Mouse (Mus musculus): ENCODE data around the gene Tecr. TPM values are rescaled to one million over a fixed set of nuclear protein-coding genes. Genes with fewer than 3 reads are reported as not detected.

Tecr gene
- polyA plus RNA-seq, 1 experiment from 2014 or later = 809 TPM

- Histone ChIP-seq H3K4me2 (ENCODE audit: low read length) (peak overlapping the region; percentile 93), H3K27ac (ENCODE audit: low read length) (no peak overlapping the region), H3K9ac (replicated peaks; ENCODE audit: low read depth, low read length) (peak overlapping the region; percentile 79), H3K9me3 (ENCODE audit: control insufficient read depth, low read length) (no peaks in the 10 kb centered on the region), H3K4me3 (replicated peaks; ENCODE audit: low read length) (peak overlapping the region; percentile 52), H3K36me3 (ENCODE audit: control insufficient read depth, insufficient read depth) (no peaks in the 10 kb centered on the region), H3K4me1 (replicated peaks; ENCODE audit: control insufficient read depth, insufficient read depth, low read length) (peaks cover 3% of the 10 kb centered on the region; the same call in 1 of the 2 replicates), H3K27me3 (replicated peaks; ENCODE audit: control insufficient read depth, insufficient read depth, low read length) (no peaks in the 10 kb centered on the region)
- ATAC-seq = peak; percentile 26
- 54% methylated on average over 15 of the region's 15 CpGs for WGBS
Observed at GRCm38 (mm10) chr8:83621691-83622388, 14.1 kb upstream of the Tecr start.

- WGBS = 87% methylated on average over 9 of the region's 9 CpGs
Observed at GRCm38 (mm10) chr8:83619568-83620285, 12.0 kb upstream of the Tecr start.

GRCm38 (mm10) chr8:83618566-83618965, 10.8 kb upstream of the Tecr start:
- Histone ChIP-seq H3K27ac (ENCODE audit: low read length) (no peak overlapping the region), H3K4me3 (replicated peaks; ENCODE audit: low read length) (no peak overlapping the region), H3K36me3 (ENCODE audit: control insufficient read depth, insufficient read depth) (peaks cover 6% of the 10 kb centered on the region), H3K9me3 (ENCODE audit: control insufficient read depth, low read length) (no peaks in the 10 kb centered on the region), H3K27me3 (replicated peaks; ENCODE audit: control insufficient read depth, insufficient read depth, low read length) (no peaks in the 10 kb centered on the region), H3K4me2 (ENCODE audit: low read length) (no peak overlapping the region), H3K4me1 (replicated peaks; ENCODE audit: control insufficient read depth, insufficient read depth, low read length) (peaks cover 3% of the 10 kb centered on the region; the same call in 1 of the 2 replicates), H3K9ac (replicated peaks; ENCODE audit: low read depth, low read length) (no peak overlapping the region)
- ATAC-seq = no peak
- 93% methylated on average over 2 of the region's 2 CpGs for WGBS

More at GRCm38 (mm10) chr8:83619568-83620285, 12.0 kb upstream of the Tecr start:
- Histone ChIP-seq H3K9me3 (ENCODE audit: control insufficient read depth, low read length) (no peaks in the 10 kb centered on the region), H3K27me3 (replicated peaks; ENCODE audit: control insufficient read depth, insufficient read depth, low read length) (no peaks in the 10 kb centered on the region), H3K9ac (replicated peaks; ENCODE audit: low read depth, low read length) (no peak overlapping the region), H3K4me1 (replicated peaks; ENCODE audit: control insufficient read depth, insufficient read depth, low read length) (peaks cover 3% of the 10 kb centered on the region; the same call in 1 of the 2 replicates), H3K4me2 (ENCODE audit: low read length) (no peak overlapping the region), H3K27ac (ENCODE audit: low read length) (no peak overlapping the region), H3K4me3 (replicated peaks; ENCODE audit: low read length) (no peak overlapping the region), H3K36me3 (ENCODE audit: control insufficient read depth, insufficient read depth) (no peaks in the 10 kb centered on the region)
- no peak for ATAC-seq

- Histone ChIP-seq H3K4me2 (ENCODE audit: low read length) (no peak overlapping the region), H3K4me3 (replicated peaks; ENCODE audit: low read length) (no peak overlapping the region), H3K36me3 (ENCODE audit: control insufficient read depth, insufficient read depth) (peaks cover 10% of the 10 kb centered on the region), H3K27ac (ENCODE audit: low read length) (no peak overlapping the region), H3K9ac (replicated peaks; ENCODE audit: low read depth, low read length) (no peak overlapping the region), H3K4me1 (replicated peaks; ENCODE audit: control insufficient read depth, insufficient read depth, low read length) (peaks cover 2% of the 10 kb centered on the region; the same call in 1 of the 2 replicates), H3K9me3 (ENCODE audit: control insufficient read depth, low read length) (no peaks in the 10 kb centered on the region), H3K27me3 (replicated peaks; ENCODE audit: control insufficient read depth, insufficient read depth, low read length) (no peaks in the 10 kb centered on the region)
- 96% methylated on average over 2 of the region's 2 CpGs for WGBS
- ATAC-seq = no peak
Observed at GRCm38 (mm10) chr8:83617111-83617510, 9.3 kb upstream of the Tecr start.

- Histone ChIP-seq H3K4me2 (ENCODE audit: low read length) (no peak overlapping the region), H3K27ac (ENCODE audit: low read length) (no peak overlapping the region), H3K27me3 (replicated peaks; ENCODE audit: control insufficient read depth, insufficient read depth, low read length) (no peaks in the 10 kb centered on the region), H3K4me1 (replicated peaks; ENCODE audit: control insufficient read depth, insufficient read depth, low read length) (no peaks in the 10 kb centered on the region), H3K36me3 (ENCODE audit: control insufficient read depth, insufficient read depth) (peaks cover 15% of the 10 kb centered on the region), H3K4me3 (replicated peaks; ENCODE audit: low read length) (no peak overlapping the region), H3K9me3 (ENCODE audit: control insufficient read depth, low read length) (no peaks in the 10 kb centered on the region), H3K9ac (replicated peaks; ENCODE audit: low read depth, low read length) (no peak overlapping the region)
- no peak for ATAC-seq
Observed at GRCm38 (mm10) chr8:83616625-83617024, 8.9 kb upstream of the Tecr start.

- Histone ChIP-seq H3K27ac (ENCODE audit: low read length) (no peak overlapping the region), H3K27me3 (replicated peaks; ENCODE audit: control insufficient read depth, insufficient read depth, low read length) (no peaks in the 10 kb centered on the region), H3K9me3 (ENCODE audit: control insufficient read depth, low read length) (no peaks in the 10 kb centered on the region), H3K4me2 (ENCODE audit: low read length) (no peak overlapping the region), H3K9ac (replicated peaks; ENCODE audit: low read depth, low read length) (no peak overlapping the region), H3K36me3 (ENCODE audit: control insufficient read depth, insufficient read depth) (peaks cover 26% of the 10 kb centered on the region), H3K4me1 (replicated peaks; ENCODE audit: control insufficient read depth, insufficient read depth, low read length) (peaks cover 13% of the 10 kb centered on the region), H3K4me3 (replicated peaks; ENCODE audit: low read length) (no peak overlapping the region)
- WGBS = 96% methylated on average over 4 of the region's 4 CpGs
- ATAC-seq = no peak
Observed at GRCm38 (mm10) chr8:83613695-83614094, 5.9 kb upstream of the Tecr start.

GRCm38 (mm10) chr8:83611921-83612320, 4.2 kb upstream of the Tecr start:
- Histone ChIP-seq H3K27ac (ENCODE audit: low read length) (no peak overlapping the region), H3K9me3 (ENCODE audit: control insufficient read depth, low read length) (no peaks in the 10 kb centered on the region), H3K27me3 (replicated peaks; ENCODE audit: control insufficient read depth, insufficient read depth, low read length) (no peaks in the 10 kb centered on the region), H3K36me3 (ENCODE audit: control insufficient read depth, insufficient read depth) (peaks cover 26% of the 10 kb centered on the region), H3K4me1 (replicated peaks; ENCODE audit: control insufficient read depth, insufficient read depth, low read length) (peaks cover 19% of the 10 kb centered on the region), H3K9ac (replicated peaks; ENCODE audit: low read depth, low read length) (no peak overlapping the region), H3K4me2 (ENCODE audit: low read length) (no peak overlapping the region), H3K4me3 (replicated peaks; ENCODE audit: low read length) (no peak overlapping the region)
- ATAC-seq = no peak
- WGBS = 95% methylated on average over 4 of the region's 4 CpGs

- Histone ChIP-seq H3K9ac (replicated peaks; ENCODE audit: low read depth, low read length) (peak overlapping the region; percentile 83; the same call in 1 of the 2 replicates), H3K4me1 (replicated peaks; ENCODE audit: control insufficient read depth, insufficient read depth, low read length) (peaks cover 20% of the 10 kb centered on the region), H3K4me3 (replicated peaks; ENCODE audit: low read length) (peak overlapping the region; percentile 79), H3K27me3 (replicated peaks; ENCODE audit: control insufficient read depth, insufficient read depth, low read length) (no peaks in the 10 kb centered on the region), H3K27ac (ENCODE audit: low read length) (no peak overlapping the region), H3K9me3 (ENCODE audit: control insufficient read depth, low read length) (no peaks in the 10 kb centered on the region), H3K36me3 (ENCODE audit: control insufficient read depth, insufficient read depth) (peaks cover 26% of the 10 kb centered on the region), H3K4me2 (ENCODE audit: low read length) (peak overlapping the region; percentile 80)
- no peak for ATAC-seq
- WGBS = 97% methylated on average over 10 of the region's 10 CpGs
Observed at GRCm38 (mm10) chr8:83609547-83610180, 1.9 kb upstream of the Tecr start.

GRCm38 (mm10) chr8:83609086-83609485, 1.3 kb upstream of the Tecr start:
- Histone ChIP-seq H3K9ac (replicated peaks; ENCODE audit: low read depth, low read length) (peak overlapping the region; percentile 83), H3K27ac (ENCODE audit: low read length) (peak overlapping the region; percentile 98), H3K4me1 (replicated peaks; ENCODE audit: control insufficient read depth, insufficient read depth, low read length) (peaks cover 20% of the 10 kb centered on the region), H3K4me2 (ENCODE audit: low read length) (peak overlapping the region; percentile 80), H3K9me3 (ENCODE audit: control insufficient read depth, low read length) (no peaks in the 10 kb centered on the region), H3K36me3 (ENCODE audit: control insufficient read depth, insufficient read depth) (peaks cover 24% of the 10 kb centered on the region), H3K4me3 (replicated peaks; ENCODE audit: low read length) (peak overlapping the region; percentile 79), H3K27me3 (replicated peaks; ENCODE audit: control insufficient read depth, insufficient read depth, low read length) (no peaks in the 10 kb centered on the region)
- ATAC-seq = no peak
- 24% methylated on average over 9 of the region's 9 CpGs for WGBS

Data from forebrain, embryonic 16.5 days (tissue).